Mouse (Mus musculus) fibroblast of lung, adult 2 months (primary cell): Measurements from ENCODE around the gene Axin2.

Experiments used
- DNase-seq: peaks from one replicate; pipeline ENCODE4 v3.0.0-alpha.2; 2011; ENCODE audit warnings: low read depth

The Axin2 gene

GRCm38 (mm10) chr11:108902303-108902702 lies 17.8 kb upstream of the Axin2 start:
- DNase-seq = no peak

GRCm38 (mm10) chr11:108906590-108907254 lies 13.4 kb upstream of the Axin2 start:
- no peak for DNase-seq

- DNase-seq = no peak
Observed at GRCm38 (mm10) chr11:108909396-108910195, 10.6 kb upstream of the Axin2 start.

- no peak for DNase-seq
Observed at GRCm38 (mm10) chr11:108910328-108910886, 9.7 kb upstream of the Axin2 start.

GRCm38 (mm10) chr11:108910903-108911302 lies 9.2 kb upstream of the Axin2 start:
- DNase-seq = no peak

GRCm38 (mm10) chr11:108912174-108912573 lies 8.0 kb upstream of the Axin2 start:
- no peak for DNase-seq

- DNase-seq = no peak
Observed at GRCm38 (mm10) chr11:108917422-108918324, 2.5 kb upstream of the Axin2 start.

GRCm38 (mm10) chr11:108920636-108921505 lies 722 bp downstream of the Axin2 start:
- no peak for DNase-seq

GRCm38 (mm10) chr11:108921506-108922455 lies 1.6 kb downstream of the Axin2 start:
- DNase-seq = no peak

- DNase-seq = no peak
Observed at GRCm38 (mm10) chr11:108922511-108923187, 2.5 kb downstream of the Axin2 start.

- DNase-seq = no peak
Observed at GRCm38 (mm10) chr11:108923188-108923575, 3.0 kb downstream of the Axin2 start.

- no peak for DNase-seq
Observed at GRCm38 (mm10) chr11:108923781-108924180, 3.6 kb downstream of the Axin2 start.

- DNase-seq = no peak
Observed at GRCm38 (mm10) chr11:108924346-108924745, 4.2 kb downstream of the Axin2 start.

GRCm38 (mm10) chr11:108925202-108925601 lies 5.1 kb downstream of the Axin2 start:
- DNase-seq = peak; percentile 64

- DNase-seq = no peak
Observed at GRCm38 (mm10) chr11:108925826-108926225, 5.7 kb downstream of the Axin2 start.

GRCm38 (mm10) chr11:108926345-108927092 lies 6.4 kb downstream of the Axin2 start:
- DNase-seq = no peak

GRCm38 (mm10) chr11:108927093-108927444 lies 6.9 kb downstream of the Axin2 start:
- DNase-seq = no peak

- no peak for DNase-seq
Observed at GRCm38 (mm10) chr11:108928096-108928495, 7.9 kb downstream of the Axin2 start.

- no peak for DNase-seq
Observed at GRCm38 (mm10) chr11:108928752-108929151, 8.6 kb downstream of the Axin2 start.
